Mouse (Mus musculus) urinary bladder, postnatal 25 days (tissue): ENCODE data around the gene Camk2g.
A peak's percentile ranks its signal among the peaks of the same experiment; 100 is the strongest.

ENCODE experiments used
- DNase-seq: peaks from one replicate; pipeline ENCODE4 v3.0.0; 2022; ENCODE audit warnings: low spot score

Gene Camk2g

DNA sequence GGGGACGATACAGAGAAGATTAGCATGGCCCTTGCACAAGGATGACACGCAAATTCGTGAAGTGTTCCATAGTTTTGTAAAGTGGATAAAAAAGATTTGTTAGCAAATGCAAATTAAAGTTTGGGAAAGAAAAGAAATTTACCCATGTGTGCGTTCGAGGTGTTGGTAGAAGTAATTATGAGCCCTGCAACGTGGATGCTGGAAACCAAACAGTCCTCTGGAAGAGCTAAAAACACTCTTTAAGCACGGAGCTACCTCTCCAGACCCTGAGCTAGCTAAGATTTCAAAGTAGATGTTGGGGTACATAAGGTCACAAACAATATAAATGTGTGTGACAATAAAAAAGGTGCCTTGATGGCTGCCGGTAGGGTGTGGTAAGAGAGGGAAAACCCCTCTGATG lies 92.3 kb downstream of the Camk2g start:
- no peak for DNase-seq

DNA sequence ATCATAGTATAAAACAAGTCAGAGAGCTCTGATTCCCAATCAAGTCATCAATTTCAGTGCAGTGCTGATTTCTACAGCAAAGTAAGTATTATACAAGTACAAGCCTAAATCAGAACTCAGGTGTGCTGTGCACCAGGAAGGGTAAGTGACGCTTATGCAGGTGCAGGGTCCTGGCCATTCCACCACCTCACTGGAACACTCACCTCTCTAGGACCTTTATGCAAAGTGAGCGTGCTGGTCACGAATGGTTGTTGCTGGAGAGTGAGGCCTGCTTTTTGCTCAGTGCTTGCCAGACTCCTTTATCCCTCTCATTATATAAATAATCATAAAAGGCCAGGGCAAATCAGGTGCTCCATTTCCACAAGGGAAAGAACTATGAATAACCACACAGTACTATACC lies 93.5 kb downstream of the Camk2g start:
- no peak for DNase-seq

DNA sequence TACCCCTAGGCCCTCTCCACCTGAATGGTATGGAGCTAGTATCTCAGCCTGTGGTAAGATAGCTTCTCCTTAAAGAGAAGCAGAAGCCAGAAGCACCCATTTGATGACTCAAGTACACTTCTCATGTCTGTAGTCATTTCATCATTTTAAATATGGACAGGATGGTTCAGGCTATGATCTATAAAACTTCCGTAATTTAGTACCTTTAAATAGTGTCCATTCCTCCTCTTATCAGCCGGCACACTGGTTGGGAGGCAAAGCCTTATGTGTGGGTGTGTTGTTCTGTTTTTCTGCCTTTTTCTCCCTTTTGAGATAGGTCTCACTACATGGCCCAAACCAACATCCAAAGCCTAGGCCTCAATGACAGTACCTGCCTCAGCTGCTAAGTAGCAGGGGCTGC lies 95.4 kb downstream of the Camk2g start:
- no peak for DNase-seq

DNA sequence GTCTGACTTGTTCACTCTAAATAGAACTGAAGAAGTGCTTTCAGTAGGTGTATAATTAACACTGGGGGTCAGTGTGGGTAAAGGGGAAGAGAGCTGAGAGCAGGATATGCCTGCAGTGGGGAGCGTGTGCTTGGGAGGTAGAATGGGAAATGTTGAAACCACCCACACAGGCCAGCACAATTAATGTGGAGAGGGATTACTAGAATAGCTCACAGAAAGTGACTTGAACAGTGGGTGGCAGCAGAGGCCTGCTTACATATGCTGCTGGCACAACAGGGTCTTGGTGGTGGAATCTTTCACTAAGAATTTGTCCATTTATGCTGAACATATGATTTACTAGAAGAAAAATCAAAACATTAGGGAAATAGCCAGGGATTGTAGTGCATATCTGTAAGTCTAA lies 96.9 kb downstream of the Camk2g start:
- no peak for DNase-seq

DNA sequence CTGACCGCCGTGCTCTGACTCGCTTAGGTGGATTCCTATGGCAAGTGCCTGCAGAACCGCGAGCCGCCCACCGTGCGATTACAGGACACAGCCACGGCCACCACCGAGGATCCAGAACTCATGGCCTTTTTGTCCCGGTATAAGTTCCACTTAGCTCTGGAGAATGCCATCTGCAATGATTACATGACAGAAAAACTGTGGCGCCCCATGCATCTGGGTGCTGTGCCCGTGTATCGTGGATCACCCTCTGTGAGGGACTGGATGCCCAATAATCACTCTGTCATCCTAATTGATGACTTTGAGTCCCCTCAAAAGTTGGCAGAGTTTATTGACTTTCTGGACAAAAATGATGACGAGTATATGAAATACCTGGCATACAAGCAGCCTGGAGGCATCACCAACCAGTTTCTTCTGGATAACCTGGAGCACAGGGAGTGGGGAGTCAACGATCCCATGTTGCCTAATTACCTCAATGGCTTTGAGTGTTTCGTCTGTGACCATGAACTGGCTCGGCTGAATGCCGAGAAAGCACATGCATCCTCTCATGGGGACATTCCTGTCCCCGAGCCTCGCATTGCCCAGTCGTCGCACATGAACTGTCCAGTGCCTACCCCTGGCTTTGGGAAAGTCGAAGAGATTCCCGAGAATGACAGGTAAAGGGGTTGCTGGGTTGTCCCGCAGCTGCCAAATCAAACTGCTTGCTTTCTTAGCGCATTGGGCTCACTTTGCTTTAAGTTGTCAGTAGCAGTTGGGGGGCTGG lies 97.9 kb downstream of the Camk2g start:
- DNase-seq = no peak

DNA sequence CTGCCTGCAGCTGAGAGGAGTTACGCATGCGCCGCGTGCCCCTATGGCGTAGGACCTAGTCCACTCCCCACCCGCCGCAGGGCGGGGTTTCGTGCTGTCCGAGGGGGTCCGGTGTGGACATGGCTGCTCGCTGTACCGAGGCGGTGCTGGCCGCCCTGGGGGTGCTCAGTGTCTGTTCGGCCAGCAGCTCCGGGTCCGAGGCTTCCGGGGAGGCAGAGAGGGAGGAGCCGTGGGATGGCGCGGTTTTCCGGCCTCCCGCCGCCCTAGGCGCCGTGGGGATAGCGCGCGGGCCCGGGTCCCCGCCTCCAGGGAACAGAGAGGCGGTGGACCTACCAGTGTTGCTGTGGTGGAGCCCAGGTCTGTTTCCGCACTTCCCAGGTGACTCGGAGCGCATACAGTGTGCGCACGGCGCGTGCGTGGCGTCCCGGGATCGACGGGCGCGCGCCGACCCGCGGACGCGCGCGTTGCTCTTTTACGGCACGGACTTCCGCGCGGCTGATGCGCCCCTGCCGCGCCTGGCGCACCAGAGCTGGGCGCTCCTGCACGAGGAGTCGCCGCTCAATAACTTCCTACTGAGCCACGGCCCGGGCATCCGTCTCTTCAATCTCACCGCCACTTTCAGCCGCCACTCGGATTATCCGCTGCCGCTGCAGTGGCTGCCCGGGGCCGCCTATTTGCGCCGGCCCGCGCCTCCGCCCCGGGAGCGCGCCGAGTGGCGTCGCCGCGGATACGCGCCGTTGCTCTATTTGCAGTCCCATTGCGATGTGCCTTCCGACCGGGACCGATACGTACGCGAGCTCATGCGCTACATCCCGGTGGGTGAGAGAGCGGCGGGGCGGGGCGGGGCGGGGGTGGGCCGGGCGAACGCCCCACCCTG lies 98.8 kb downstream of the Camk2g start, which contains the start of gene Fut11:
Gene Fut11, plus strand, starts transcription at position 85 of the 877 bp plus-strand sequence.
- DNase-seq = peak; percentile 82

DNA sequence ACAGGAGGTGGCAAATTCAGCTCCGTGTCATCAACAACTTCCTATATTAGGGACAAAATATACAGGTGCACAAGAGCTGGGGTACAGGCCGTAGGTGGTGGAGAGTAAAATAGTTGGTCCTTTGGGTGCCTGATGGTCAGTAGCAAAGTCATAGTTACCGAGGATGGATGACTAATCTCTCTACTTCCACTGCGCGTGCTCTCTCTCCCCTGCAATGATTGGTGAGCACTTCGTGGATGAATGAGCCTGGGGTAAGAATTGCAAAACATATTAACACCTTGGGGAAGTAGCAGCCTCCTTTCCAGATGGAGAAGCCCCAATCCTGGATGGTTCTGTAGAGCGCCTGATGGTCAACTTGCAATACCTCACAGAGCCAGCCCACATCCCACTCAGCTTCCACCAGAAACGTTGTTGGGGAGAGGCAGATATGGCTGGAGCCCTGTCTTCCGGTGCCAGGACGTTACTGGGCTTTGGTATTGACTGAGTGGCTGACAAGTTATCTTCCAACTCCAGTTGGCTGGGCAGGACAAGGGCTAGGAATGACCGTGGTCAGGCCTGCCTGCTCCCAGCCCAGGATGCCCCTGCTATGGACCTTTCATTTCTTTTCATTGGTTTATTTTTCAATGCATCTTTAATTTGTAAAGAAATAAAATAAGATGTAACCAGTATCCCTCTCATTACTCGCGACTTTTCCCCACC lies 99.6 kb downstream of the Camk2g start:
- DNase-seq = no peak

DNA sequence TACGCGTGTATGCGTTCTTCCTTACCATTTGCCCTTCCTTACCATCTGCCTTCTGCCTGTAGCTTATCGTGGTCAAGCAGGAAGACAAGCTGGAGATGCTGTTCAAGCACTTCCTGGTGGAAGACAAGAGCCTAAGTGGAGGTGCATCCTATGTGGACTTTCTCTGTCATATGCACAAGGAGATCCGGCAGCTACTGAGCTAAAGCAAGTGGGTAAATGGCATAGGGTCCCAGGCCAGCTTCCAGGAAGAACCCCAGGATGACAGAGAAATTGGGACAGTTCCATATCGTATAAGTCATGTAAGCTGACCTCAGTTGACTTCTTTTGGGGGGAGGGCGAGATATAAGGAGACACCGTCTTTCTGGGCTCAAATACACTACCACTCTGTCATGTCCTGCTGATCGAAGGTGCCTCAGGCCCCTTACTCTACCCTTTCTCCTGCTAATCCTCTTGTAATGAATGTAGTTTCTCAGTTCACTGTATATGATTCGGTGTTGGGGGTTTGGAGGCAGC lies 100.2 kb downstream of the Camk2g start:
- DNase-seq = no peak

DNA sequence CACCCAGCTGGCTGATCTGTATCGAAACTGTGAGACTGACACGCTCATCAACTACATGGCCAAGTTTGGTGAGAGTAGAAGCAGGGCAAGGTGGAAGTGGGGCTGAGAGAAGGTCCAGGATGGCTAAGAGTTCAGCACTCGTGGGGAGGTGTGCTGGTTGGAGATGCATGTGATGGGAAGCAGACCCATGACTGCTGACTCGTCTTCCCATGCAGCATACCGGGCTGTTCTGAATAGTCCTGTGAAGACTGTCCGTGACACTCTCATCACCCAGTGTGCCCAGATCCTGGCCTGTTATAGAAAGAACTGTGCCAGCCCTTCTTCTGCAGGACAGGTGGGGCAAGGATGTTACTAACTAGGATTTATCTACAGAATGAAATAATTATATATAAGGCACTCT lies 102.1 kb downstream of the Camk2g start:
- no peak for DNase-seq

DNA sequence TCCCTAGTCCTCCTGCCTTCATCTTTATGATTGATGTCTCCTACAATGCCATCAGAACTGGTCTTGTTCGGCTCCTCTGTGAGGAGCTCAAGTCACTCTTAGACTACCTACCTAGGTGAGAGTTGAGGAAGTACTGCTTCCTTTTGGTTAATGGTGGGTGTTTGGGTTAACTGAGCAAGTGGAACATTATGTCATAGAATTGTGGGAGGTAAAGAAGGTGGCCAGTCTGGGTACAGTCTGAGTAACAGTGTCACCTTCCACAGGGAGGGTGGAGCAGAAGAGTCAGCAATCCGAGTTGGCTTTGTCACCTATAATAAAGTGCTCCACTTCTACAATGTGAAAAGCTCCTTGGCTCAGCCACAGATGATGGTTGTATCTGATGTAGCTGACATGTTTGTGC lies 104.9 kb downstream of the Camk2g start:
- no peak for DNase-seq

DNA sequence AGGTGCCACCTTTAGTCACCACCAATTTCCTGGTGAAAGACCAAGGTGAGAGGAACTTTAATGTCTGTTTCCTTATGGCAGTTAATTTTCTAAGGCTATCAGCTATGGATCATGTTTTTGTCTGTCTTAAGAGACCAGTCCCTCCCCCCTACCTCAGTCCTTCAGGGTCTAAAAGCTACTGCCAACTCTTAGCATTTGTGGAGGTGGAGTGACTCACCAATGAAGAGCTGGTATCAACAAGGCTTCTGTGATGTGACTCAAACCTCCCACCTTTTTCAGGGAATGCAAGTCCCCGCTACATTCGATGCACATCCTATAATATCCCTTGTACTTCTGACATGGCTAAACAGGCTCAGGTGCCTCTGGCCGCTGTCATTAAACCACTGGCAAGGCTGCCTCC lies 107.3 kb downstream of the Camk2g start:
- DNase-seq = no peak
